Mouse (Mus musculus) yolk sac, embryonic 10.5 days (tissue): ENCODE measurements around the gene Erich6b.
A peak's percentile ranks its signal among the peaks of the same experiment; 100 is the strongest.

Experiments
- DNase-seq: peaks from one replicate; pipeline ENCODE4 v3.0.0-alpha.2; 2017; ENCODE audit warnings: low spot score

Erich6b gene

GRCm38 (mm10) chr14:75642080-75642479, at the start of gene Erich6b:
TSS of gene Erich6b (plus strand) at chr14:75642259.
- DNase-seq: no peak

GRCm38 (mm10) chr14:75592978-75593377, 49.1 kb upstream of the Erich6b start, which contains the start of gene Spert:
TSS of gene Spert (minus strand) at chr14:75593116.
- no peak for DNase-seq

DNA sequence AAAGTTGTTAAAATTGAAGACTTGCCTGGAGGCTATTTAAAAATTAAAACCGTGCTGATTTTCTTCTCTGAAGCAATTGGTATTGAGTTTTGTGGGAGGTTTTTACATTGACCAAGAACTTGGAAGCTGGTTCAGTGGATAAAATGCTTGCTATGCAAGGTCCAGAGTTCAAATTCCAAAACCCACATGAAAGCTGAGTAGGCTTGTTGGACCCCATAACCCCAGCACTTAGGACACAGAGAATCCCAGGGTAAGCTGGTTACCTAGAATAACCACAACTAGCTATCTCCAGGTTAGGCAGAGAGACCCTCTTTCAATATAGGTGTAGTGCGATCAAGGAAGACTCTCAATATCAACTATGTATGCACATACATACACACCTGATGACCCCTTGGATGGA, 32.9 kb upstream of the Erich6b start:
- no peak for DNase-seq

DNA sequence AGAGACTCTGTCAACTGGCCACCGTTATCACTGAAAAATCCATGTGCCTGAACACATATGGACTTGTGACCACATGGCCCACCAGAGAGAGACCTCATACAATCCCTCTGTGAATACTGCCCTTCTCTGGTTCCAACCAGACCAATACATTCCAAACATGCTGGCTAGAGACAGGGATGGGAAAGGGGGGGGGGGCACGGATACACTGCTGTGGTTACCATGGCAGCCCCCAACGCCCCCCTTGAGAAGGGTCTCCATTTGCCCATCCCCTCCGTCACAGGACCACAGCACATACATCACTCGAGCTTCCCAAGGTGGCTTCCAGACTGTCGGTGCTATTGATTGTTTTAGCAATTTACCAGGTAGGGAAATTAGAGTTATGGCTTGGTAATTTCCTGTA, 25.7 kb upstream of the Erich6b start:
- DNase-seq: no peak

- no peak for DNase-seq
These were observed 19.1 kb upstream of the Erich6b start for GRCm38 (mm10) chr14:75622984-75623383.

DNA sequence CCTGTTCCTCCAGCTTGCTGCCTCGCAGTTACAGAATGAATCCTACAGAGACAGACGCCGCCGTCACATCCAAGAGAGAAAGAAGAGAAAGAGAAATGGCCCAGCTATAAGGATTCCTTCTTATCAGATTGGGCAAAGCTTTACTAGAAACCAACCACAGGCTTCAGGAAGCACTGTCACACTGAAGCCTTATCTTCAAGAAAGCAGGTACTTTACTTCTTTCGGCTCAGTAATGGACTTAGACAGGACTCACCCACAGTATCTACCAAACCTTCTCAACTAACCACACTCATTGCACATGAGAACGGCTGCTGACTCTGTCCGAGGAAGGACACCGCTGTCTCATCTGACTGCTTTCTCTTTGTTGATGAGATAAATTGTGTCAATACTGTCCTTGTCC, 13.2 kb upstream of the Erich6b start:
- DNase-seq: no peak

- DNase-seq: no peak
These were observed 6.7 kb upstream of the Erich6b start for GRCm38 (mm10) chr14:75635350-75635749.

DNA sequence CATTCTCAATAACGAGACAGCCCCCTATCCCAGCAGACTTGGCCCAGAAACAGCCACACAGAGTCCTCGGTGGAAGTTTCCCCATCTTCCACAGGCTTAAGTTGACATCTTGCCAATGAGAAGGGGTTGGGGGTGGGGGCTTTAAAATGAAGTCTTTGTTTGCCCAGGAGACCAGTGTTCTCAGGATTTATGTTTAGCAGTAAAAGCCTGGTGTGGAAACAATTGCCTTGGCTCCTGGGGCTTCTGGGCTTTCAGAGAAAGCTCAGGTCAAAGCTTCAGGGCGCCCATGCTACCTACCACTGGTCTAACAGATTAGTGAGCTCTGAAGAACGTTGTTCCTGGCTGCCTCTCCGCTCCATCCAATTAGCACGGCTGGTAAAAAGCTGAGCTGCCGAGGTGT, 6.0 kb upstream of the Erich6b start:
- DNase-seq: no peak

DNA sequence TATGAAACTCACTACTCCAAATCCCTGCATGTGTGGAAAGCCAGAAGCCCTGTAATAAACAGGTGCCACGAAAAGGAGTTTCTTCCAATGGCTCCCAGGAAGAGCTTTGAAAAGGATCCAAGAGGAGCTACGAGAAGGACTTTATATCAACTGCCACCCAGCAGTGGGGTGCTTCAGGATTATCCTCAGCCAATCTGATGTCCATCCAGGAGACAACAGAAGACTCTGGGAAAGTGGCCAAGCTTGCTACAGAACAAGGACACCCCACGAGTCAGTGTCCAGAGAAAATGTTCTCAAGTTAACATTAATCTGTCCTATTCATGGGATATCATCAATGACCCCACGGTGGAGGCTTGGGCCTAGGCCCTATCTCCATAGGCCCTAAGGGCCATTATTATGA, 4.4 kb upstream of the Erich6b start:
- DNase-seq: no peak

DNA sequence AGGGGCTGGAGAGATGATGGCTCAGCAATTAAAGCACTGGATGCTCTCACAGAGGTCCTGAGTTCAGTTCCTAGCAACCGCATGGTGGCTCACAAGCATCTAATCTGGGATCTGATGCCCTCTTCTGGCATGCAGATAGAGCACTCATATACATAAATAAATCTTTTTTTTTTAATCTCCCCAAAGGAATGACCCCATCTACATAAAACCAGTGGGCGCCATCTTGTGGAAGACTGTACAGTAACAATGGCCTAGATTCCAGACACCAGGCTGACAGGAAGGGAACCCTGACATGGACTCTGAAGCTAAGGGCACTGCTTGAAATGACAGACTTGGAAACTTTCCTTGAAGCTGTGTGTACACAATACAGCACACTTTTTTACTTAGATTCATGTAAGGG, 1.2 kb upstream of the Erich6b start:
- DNase-seq: no peak

DNA sequence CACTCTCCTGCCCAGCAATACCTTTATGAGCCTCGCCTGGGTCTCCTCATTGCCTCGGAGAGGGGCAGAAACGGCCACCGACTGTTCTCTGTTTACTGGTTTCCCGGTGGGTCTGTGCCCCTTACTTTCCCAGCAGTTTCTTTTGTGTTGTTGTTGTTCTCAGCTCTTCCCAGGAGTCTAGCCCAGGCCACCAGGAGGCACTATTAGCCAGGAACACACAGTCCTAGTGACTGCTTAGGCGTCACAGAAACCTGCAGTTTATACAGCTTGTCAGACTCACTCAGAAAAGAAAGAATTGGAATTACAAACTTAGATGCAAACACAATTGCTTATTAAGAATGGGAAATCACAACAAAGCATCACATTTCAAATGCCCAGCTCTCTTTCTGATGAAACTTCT, 690 bp upstream of the Erich6b start:
- no peak for DNase-seq

DNA sequence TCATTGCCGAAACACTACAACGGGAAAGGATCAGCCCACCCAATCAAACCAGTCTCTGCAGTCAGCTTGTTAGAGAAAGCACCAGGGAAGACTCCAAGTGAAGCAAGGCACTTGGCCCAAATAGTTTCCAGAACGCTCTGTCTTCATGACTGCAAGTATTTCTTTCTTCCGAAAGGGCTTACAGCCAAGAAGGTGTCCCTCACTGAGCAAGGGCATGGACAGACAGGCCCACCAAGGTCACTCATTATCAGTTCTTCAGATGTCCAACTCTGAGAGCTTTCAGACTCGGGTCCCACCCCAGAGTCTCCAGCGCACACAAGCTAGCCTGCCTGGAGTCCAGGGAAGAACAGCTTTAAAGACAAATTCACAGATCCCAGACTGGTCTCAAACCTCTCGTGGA, 3.4 kb downstream of the Erich6b start:
- no peak for DNase-seq

- DNase-seq: no peak
These were observed 4.0 kb downstream of the Erich6b start for GRCm38 (mm10) chr14:75646060-75646459.

- no peak for DNase-seq
These were observed 5.1 kb downstream of the Erich6b start for GRCm38 (mm10) chr14:75646968-75647829.

- DNase-seq: no peak
These were observed 18.9 kb downstream of the Erich6b start for GRCm38 (mm10) chr14:75660936-75661335.

DNA sequence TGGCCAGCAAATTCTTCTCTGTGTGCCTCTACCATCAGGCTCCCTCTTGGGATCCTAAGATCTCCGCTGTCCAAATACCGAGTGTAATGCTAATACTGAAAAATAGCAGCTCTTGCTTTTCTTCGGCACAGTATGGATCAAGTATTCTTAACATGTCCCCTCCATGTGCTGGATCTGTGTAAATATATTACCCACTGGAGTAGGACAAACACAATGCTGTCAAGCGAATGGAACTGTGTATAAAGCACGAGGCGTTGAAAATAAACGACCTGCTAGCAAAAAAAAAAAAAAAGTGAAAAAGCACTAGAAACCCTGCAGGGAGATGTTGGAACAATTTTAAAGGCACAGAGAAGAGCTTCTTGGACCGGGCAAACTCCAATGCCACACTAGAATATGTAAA, 19.5 kb downstream of the Erich6b start:
- DNase-seq: no peak

DNA sequence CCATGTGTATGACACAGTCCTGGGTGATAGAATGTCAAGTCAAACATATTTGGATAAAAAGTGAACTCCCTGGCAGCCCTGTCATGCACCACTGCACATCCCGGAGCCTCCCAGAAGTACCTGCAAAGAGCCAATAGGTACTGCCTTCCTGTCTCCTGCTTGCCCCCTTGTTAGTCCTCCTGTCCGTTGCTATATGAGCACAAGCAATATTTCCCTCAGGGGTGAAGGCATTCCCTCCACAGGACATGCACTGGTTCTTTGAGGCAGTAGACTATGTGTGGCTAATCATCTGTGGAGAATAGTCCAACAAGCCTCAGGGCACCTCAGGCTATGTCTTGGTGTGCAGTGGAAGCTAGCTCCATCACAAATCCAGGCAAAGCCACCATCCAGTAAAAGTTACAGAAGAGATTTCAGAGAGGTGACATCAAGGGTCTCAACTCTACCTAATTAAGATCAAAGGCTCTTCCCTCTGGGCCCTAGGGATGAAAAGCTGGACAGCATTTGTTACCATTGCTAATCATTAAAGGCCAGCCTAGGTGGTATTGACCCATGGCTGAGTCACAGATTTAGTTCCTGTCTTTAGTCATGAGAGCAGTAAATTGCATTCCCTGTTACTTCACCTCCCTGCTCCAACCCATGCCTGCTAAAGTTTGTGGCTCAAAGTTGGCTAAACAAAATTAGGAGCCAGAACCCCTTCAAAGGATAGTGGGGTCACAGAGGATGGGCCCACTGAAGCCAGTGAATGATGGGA, 23.5 kb downstream of the Erich6b start:
- no peak for DNase-seq

DNA sequence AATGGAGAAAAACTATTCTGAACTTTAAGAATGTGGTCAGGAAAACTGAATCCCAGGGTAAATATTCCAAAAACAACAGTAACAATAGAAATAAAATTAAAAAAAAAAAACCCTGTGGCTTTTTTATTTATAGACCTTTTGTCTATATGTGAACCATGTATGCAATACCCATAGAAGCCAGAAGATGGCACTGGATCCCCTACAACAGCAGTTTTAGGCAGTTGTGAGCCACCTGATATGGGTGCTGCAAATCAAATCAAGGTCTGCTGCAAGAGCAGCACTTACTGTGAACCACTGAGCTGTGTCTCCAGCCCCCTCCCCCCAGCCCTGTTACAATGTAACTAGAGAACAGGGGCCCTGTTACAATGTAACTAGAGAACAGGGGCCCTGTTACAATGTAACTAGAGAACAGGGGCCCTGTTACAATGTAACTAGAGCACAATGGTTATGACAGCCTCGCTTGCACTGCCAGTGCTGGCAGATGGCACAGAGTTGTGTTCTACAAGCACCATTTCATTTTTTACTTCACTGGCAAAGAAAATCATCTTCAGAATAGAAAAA, 27.1 kb downstream of the Erich6b start:
- DNase-seq: peak; percentile 14

GRCm38 (mm10) chr14:75676316-75676715, 34.3 kb downstream of the Erich6b start:
- DNase-seq: no peak

GRCm38 (mm10) chr14:75690428-75690827, 48.4 kb downstream of the Erich6b start:
- no peak for DNase-seq

- DNase-seq: no peak
These were observed 54.0 kb downstream of the Erich6b start for GRCm38 (mm10) chr14:75696096-75696495.

- DNase-seq: no peak
These were observed 55.9 kb downstream of the Erich6b start for GRCm38 (mm10) chr14:75697928-75698327.

DNA sequence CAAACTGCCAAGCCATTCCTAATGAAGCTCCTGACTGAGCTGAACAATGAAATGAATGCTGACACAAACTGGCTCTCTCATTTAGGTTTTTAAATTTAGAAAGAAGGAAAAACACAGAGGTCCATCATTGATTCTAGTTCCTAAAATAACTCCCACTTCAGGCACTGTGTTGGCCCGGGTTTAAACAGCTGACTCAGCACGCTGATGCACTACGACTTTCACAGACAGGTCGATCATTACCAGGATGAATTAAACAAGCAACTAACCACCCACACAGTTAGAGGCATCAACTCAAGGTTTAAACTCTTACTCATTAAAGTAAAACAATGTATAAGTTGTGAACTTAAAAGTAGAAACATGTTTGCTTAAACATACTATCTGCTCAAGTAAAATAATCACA, 64.6 kb downstream of the Erich6b start:
- no peak for DNase-seq
